Mouse (Mus musculus) heart, adult 2 months (tissue): ENCODE data around the gene Idua.

Source experiments
- CTCF ChIP-seq: fragments of 200-600 bp; IDR thresholded peaks from 2 replicates; pipeline ENCODE4 v1.8.1; 2022; ENCODE audit warnings: antibody characterized with exemption, mild to moderate bottlenecking, moderate library complexity
- EP300 ChIP-seq: fragments of 200-500 bp; IDR thresholded peaks from 2 replicates; pipeline ENCODE4 v1.6.1; 2011; ENCODE audit warnings: low read depth, low read length, control low read depth; ENCODE audit not compliant: insufficient read depth
- POLR2A ChIP-seq: fragments of 200-500 bp; IDR thresholded peaks from 2 replicates; pipeline ENCODE4 v1.6.1; 2011; ENCODE audit warnings: mild to moderate bottlenecking, low read depth, low read length, control low read depth; ENCODE audit not compliant: insufficient read depth

DNA sequence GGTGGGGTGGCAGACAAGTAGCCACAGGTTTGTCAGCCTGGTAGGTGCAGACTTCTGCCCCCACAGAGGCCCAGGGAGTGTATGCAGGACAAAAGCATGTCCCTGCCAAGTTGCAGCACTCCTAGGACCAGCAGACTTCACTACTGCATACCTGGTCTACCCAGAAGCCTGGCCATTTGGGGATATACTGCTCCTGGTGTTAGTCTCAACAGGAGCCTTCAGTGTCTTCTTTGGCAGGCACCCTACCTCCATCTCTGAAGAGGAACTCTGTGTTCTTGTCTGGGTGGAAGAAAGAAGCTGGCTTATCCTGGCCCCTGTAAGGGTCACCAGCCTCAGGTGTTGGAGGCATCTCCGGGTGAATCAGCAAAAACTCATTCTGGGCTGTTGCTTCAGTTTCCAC lies 55.8 kb downstream of the Idua start:
- TF ChIP-seq POLR2A: no peak
- TF ChIP-seq CTCF: no peak
- no peak for TF ChIP-seq EP300
